Mouse (Mus musculus) testis, adult 2 months (tissue): Measurements from ENCODE around the gene Igsf11. TPM values are rescaled to one million over a fixed set of nuclear protein-coding genes. Genes with fewer than 3 reads are reported as not detected.

Source experiments
- H3K27ac ChIP-seq: fragments of 200-500 bp; 2 replicates; pipeline ENCODE4 v1.5.1; 2012; ENCODE audit warnings: low read depth, low read length; ENCODE audit not compliant: control insufficient read depth, insufficient read depth
- H3K27me3 ChIP-seq: fragments of 200-500 bp; 2 replicates; pipeline ENCODE4 v1.6.1; 2012; ENCODE audit warnings: mild to moderate bottlenecking, low read length, moderate library complexity; ENCODE audit not compliant: control insufficient read depth, insufficient read depth
- H3K36me3 ChIP-seq: fragments of 200-500 bp; 2 replicates; pipeline ENCODE4 v1.6.1; 2012; ENCODE audit warnings: mild to moderate bottlenecking, low read length; ENCODE audit not compliant: control insufficient read depth, insufficient read depth
- H3K4me1 ChIP-seq: fragments of 200-500 bp; 2 replicates; pipeline ENCODE4 v1.6.1; 2012; ENCODE audit warnings: low read length; ENCODE audit not compliant: control insufficient read depth, insufficient read depth
- H3K4me3 ChIP-seq: fragments of 200-500 bp; 2 replicates; pipeline ENCODE4 v1.5.1; 2012; ENCODE audit warnings: low read depth, mild to moderate bottlenecking, low read length, moderate library complexity, mixed read lengths; ENCODE audit not compliant: control insufficient read depth
- CTCF ChIP-seq: fragments of 200-500 bp; IDR thresholded peaks from 2 replicates; pipeline ENCODE4 v1.5.1; 2012; ENCODE audit warnings: low read depth, mild to moderate bottlenecking, inconsistent platforms, low read length, moderate library complexity; ENCODE audit not compliant: control insufficient read depth, insufficient read depth, insufficient replicate concordance
- POLR2A ChIP-seq: fragments of 200-500 bp; IDR thresholded peaks from 2 replicates; pipeline ENCODE4 v1.6.1; 2012; ENCODE audit warnings: low read depth, mild to moderate bottlenecking, inconsistent platforms, low read length, moderate library complexity; ENCODE audit not compliant: control insufficient read depth
- polyA plus RNA-seq: library from polyadenylated mRNA; depleted of rRNA; stranded (reverse); fragments of >200 nt; gene quantifications from 2 replicates; pipeline ENCODE4 v1.2.3, GENCODE M21; 2012

Igsf11 gene
- polyA plus RNA-seq, 1 experiment = 95.5 TPM

DNA sequence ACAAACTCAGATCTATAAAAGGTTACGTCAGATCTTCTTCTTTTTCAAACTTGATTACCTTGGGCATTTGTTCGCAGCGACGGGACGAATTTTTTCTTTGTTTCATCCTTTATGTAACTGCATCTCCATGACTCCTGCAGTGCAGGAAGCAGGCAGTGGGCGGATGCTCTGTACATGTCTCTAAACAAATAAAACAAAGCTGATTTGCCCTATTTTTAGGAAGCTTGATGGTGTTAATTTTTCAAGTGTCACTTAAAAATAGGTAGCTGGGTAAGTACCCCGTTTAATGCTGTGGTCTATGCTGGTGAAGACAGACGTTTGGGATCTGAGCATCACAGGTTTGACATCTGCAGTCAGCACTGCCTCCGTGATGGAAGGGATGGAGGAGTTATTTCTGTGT, 66.3 kb downstream of the Igsf11 start:
- H3K27me3 ChIP-seq = no peaks in the 10 kb centered on the region
- H3K27ac ChIP-seq = no peak overlapping the region
- H3K36me3 ChIP-seq = no peaks in the 10 kb centered on the region
- TF ChIP-seq POLR2A = no peak
- no peak for TF ChIP-seq CTCF
- no peak overlapping the region for H3K4me3 ChIP-seq
- no peaks in the 10 kb centered on the region for H3K4me1 ChIP-seq

DNA sequence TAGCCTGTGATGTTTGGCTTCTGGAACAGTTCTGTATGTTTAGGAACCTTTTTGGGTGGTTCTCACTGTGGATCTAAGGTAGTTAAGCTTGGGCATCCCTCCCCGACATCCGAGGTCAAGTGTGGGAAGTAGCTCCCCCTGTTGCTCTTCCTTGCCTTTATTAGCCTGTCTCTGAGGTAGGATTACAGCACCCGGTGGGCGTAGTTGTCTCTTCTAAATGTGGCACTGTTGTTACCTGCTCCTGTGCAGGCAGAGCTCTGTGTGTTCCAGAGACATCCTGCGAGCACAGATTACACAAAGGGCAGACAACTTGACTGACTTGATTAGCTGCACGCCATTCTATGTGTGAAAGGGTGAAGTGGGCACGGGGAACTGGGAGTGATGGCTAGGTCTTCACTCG, 68.1 kb downstream of the Igsf11 start:
- H3K36me3 ChIP-seq = no peaks in the 10 kb centered on the region
- no peak for TF ChIP-seq POLR2A
- TF ChIP-seq CTCF = no peak
- H3K4me1 ChIP-seq = no peaks in the 10 kb centered on the region
- peak overlapping the region; percentile 37; the same call in 1 of the 2 replicates for H3K27ac ChIP-seq
- no peaks in the 10 kb centered on the region for H3K27me3 ChIP-seq
- no peak overlapping the region for H3K4me3 ChIP-seq

DNA sequence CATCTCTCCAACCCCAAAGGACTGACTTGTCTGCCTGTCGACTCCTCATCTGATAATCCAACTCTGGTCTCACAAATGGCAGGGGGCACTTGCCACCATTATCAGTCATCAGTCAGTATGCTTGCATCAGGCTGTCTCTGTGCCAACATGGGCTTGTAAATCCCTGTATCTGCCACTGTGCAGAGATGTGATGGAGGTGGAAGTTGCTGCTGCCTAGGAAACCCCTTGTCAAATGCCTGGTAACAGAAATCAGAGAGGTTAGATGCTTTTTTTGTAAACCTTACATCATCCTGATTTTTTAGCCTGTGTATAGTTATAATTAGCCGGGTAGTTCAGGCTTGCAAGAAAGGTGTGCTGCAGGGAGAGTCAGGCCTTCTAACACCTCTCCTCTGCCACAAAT, 69.4 kb downstream of the Igsf11 start:
- H3K4me1 ChIP-seq = no peaks in the 10 kb centered on the region
- TF ChIP-seq POLR2A (no peak), CTCF (no peak)
- no peaks in the 10 kb centered on the region for H3K27me3 ChIP-seq

DNA sequence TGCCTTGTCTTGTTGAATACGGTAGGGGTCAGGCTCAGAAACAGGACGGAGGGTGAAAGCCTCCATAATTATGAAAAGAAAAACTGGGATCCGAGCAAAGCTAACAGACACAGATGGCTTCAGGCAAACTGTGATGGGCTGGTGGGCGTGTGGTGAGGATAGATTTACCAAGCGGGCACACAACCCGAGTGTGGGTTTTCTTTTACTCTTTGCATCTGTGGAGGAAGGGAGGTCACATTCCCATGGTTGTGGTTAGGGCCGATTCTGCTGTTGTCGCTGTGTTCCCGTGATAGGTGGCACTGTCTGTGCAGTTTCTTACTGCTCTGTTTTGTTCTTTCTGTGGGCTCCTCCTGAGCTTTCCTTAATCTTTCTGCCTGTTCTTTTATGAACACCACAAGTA, 70.2 kb downstream of the Igsf11 start:
- H3K27me3 ChIP-seq = no peaks in the 10 kb centered on the region
- H3K4me1 ChIP-seq = no peaks in the 10 kb centered on the region
- H3K36me3 ChIP-seq = no peaks in the 10 kb centered on the region
- no peak overlapping the region for H3K27ac ChIP-seq
- H3K4me3 ChIP-seq = no peak overlapping the region
- TF ChIP-seq POLR2A (no peak), CTCF (no peak)

More for the DNA sequence above, 69.4 kb downstream of the Igsf11 start:
- Histone ChIP-seq H3K4me3 (no peak overlapping the region), H3K36me3 (no peaks in the 10 kb centered on the region), H3K27ac (no peak overlapping the region)

DNA sequence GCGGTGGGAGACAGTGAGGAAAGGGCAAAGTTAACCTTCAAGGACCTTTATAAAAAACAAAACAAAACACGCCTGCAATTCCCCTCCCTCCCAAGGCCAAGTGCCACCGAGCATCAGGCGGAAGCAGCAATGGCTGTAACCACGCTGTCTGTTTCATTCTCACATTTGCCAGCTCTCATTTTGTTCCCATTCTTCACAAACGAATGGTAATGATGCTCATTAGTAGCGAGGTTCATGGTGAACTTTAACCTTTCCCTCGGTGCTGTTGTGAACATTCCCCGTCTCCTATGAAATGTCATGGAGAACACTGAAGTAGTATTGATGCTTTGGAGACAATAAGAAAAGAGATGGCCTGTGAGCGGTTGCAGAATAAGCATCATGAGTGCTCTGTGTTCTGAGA, 74.6 kb downstream of the Igsf11 start:
- TF ChIP-seq POLR2A = no peak
- TF ChIP-seq CTCF = no peak
- Histone ChIP-seq H3K36me3 (no peaks in the 10 kb centered on the region), H3K4me1 (no peaks in the 10 kb centered on the region), H3K27me3 (no peaks in the 10 kb centered on the region), H3K27ac (no peak overlapping the region), H3K4me3 (no peak overlapping the region)

DNA sequence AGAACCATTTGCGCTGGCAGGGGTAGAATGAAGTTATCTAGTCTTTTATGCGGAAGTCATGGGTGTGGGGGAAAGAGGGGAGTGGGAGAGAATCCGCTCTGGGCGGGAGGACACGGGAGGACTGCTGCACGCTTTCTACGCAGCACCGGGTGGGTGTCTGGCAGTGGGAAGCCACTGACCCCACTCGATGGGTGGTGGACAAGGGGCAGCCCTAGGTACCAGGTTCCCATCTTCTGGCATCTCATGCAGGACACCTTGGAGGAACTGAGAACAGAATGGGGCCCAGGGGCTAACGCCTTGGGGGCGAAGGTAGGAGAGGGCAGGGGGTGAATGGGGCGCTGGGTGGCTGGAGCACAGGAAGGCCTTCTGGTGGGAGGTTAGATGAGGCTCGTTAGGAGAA, 83.7 kb downstream of the Igsf11 start:
- TF ChIP-seq POLR2A (no peak), CTCF (no peak)
- H3K36me3 ChIP-seq = no peaks in the 10 kb centered on the region
- no peak overlapping the region for H3K27ac ChIP-seq
- H3K4me1 ChIP-seq = peaks cover 9% of the 10 kb centered on the region
- H3K27me3 ChIP-seq = no peaks in the 10 kb centered on the region
- H3K4me3 ChIP-seq = peak overlapping the region; percentile 5; the same call in 1 of the 2 replicates

DNA sequence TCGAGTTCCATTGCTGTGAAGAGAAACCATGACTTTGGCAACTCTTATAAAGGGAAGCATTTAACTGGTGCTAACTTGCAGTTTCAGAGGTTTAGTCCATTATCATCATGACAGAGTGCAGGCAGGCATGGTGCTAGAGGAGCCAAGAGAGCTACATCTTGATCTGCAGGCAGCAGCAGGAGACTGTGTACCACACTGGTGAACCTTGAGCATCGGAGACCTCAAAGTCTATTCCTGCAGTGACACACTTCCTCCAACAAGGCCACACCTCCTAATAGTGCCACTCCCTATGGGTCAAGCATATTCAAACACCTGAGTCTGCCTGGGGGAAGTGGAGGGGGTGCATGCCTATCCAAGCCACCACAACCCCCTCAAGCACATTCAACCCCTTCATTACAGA, 86.1 kb downstream of the Igsf11 start:
- H3K27ac ChIP-seq = no peak overlapping the region
- no peaks in the 10 kb centered on the region for H3K36me3 ChIP-seq
- no peaks in the 10 kb centered on the region for H3K27me3 ChIP-seq
- TF ChIP-seq CTCF (no peak), POLR2A (no peak)
- H3K4me1 ChIP-seq = peaks cover 9% of the 10 kb centered on the region
- no peak overlapping the region for H3K4me3 ChIP-seq

DNA sequence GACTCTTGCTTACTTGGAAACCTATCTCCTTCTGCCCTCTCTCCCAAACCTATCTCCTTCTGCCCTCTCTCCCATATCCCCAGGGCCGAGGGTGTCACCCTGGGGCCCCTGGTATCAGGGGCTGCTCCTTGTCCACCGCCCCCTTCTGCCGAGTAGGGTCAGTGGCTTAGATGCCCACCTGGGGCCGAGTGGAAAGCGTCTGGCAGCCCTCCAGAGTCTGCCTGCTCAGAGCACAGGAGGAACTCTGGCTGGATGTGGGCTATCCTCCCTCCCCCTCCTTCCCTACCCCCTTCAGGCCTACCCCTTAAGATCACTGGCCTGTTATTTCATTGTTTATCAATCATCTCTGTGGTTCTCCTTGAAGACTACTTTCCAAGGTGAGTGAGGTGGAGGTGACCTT, 88.1 kb downstream of the Igsf11 start:
- Histone ChIP-seq H3K27ac (no peak overlapping the region), H3K27me3 (no peaks in the 10 kb centered on the region), H3K4me1 (peaks cover 9% of the 10 kb centered on the region), H3K36me3 (no peaks in the 10 kb centered on the region), H3K4me3 (no peak overlapping the region)
- TF ChIP-seq POLR2A (no peak), CTCF (no peak)
